ENCODE assay signal across 8 mouse cellular contexts in genomic region chr5:88674703-88675442, GRCm38 (mm10). TPM values are rescaled to one million over a fixed set of nuclear protein-coding genes. Genes with fewer than 3 reads are reported as not detected.
DNase-seq lines count a peak whose midpoint lies in the region; TF ChIP-seq lines count a peak whose summit lies in the region.

No protein-coding gene starts in this region.

- no peak for DNase-seq in layer of hippocampus, adult 2 months (ENCODE audit: low spot score in 2 of 2)
- DNase-seq in layer of hippocampus, postnatal 36 days, result no peak
- DNase-seq in adrenal gland, postnatal 36 days, result peak; percentile 41 to 60
- no peak for DNase-seq in hindbrain, embryonic 10.5 days (ENCODE audit: low spot score)
- DNase-seq in limb, embryonic 10.5 days (ENCODE audit: low spot score), result no peak
- DNase-seq in midbrain, embryonic 10.5 days (ENCODE audit: low spot score), result no peak
- DNase-seq in testis, postnatal 10 days (ENCODE audit: low spot score), result peak; percentile 55

- whole genome bisulfite sequencing in hindbrain, embryonic 10.5 days, result 1% methylated on average over 47 of the region's 47 CpGs
- WGBS in limb, embryonic 10.5 days, result under 1% methylated on average over 46 of the region's 47 CpGs
- WGBS in midbrain, embryonic 10.5 days, result 1% methylated on average over 47 of the region's 47 CpGs

- no peak for TF ChIP-seq CTCF in layer of hippocampus, adult 2 months (conservative IDR thresholded peaks at IDR 0.05)

- H3K9me3 ChIP-seq in erythroblast, embryonic 14.5 days (ENCODE audit: control insufficient read depth, low read length), result no peaks in the 10 kb centered on the region
- no peaks in the 10 kb centered on the region for H3K9me3 ChIP-seq in hindbrain, embryonic 10.5 days
- no peaks in the 10 kb centered on the region for H3K9me3 ChIP-seq in limb, embryonic 10.5 days (replicated peaks)
- H3K9me3 ChIP-seq in midbrain, embryonic 10.5 days (replicated peaks), result no peaks in the 10 kb centered on the region

- peak overlapping the region; percentile 97 for H3K27ac ChIP-seq in layer of hippocampus, adult 2 months
- H3K27ac ChIP-seq in hindbrain, embryonic 10.5 days, result peak overlapping the region; percentile 99
- peak overlapping the region; percentile 99 for H3K27ac ChIP-seq in limb, embryonic 10.5 days
- peak overlapping the region; percentile 98 for H3K27ac ChIP-seq in midbrain, embryonic 10.5 days (replicated peaks)

- peaks cover 42% of the 10 kb centered on the region for H3K4me1 ChIP-seq in erythroblast, embryonic 14.5 days (ENCODE audit: control insufficient read depth)
- peaks cover 30% of the 10 kb centered on the region for H3K4me1 ChIP-seq in hindbrain, embryonic 10.5 days (replicated peaks)
- H3K4me1 ChIP-seq in limb, embryonic 10.5 days, result peaks cover 39% of the 10 kb centered on the region
- peaks cover 33% of the 10 kb centered on the region for H3K4me1 ChIP-seq in midbrain, embryonic 10.5 days

- H3K4me3 ChIP-seq in layer of hippocampus, adult 2 months, result peak overlapping the region; percentile 81
- peak overlapping the region; percentile 92 for H3K4me3 ChIP-seq in erythroblast, embryonic 14.5 days (replicated peaks)
- peak overlapping the region; percentile 96 for H3K4me3 ChIP-seq in hindbrain, embryonic 10.5 days
- peak overlapping the region; percentile 96 for H3K4me3 ChIP-seq in limb, embryonic 10.5 days
- peak overlapping the region; percentile 93 for H3K4me3 ChIP-seq in midbrain, embryonic 10.5 days

- no peaks in the 10 kb centered on the region for H3K27me3 ChIP-seq in erythroblast, embryonic 14.5 days (ENCODE audit: control insufficient read depth)
- H3K27me3 ChIP-seq in hindbrain, embryonic 10.5 days (ENCODE audit: insufficient read depth, poor library complexity, severe bottlenecking), result no peaks in the 10 kb centered on the region
- no peaks in the 10 kb centered on the region for H3K27me3 ChIP-seq in limb, embryonic 10.5 days (ENCODE audit: low read depth, poor library complexity, severe bottlenecking)
- H3K27me3 ChIP-seq in midbrain, embryonic 10.5 days (ENCODE audit: low read depth, poor library complexity, severe bottlenecking), result no peaks in the 10 kb centered on the region

- H3K36me3 ChIP-seq in erythroblast, embryonic 14.5 days (ENCODE audit: control insufficient read depth), result peaks cover 34% of the 10 kb centered on the region
- peaks cover 38% of the 10 kb centered on the region for H3K36me3 ChIP-seq in hindbrain, embryonic 10.5 days
- H3K36me3 ChIP-seq in limb, embryonic 10.5 days, result peaks cover 37% of the 10 kb centered on the region
- peaks cover 38% of the 10 kb centered on the region for H3K36me3 ChIP-seq in midbrain, embryonic 10.5 days

RNA-seq across cellular contexts. Expression of gene Grsf1, which starts 1.1 kb away (rescaled TPM):
- total RNA-seq in layer of hippocampus, adult 2 months (2021), result 10 to 100 TPM; 87.2 to 95.2 TPM
- total RNA-seq in layer of hippocampus, postnatal 36 days (2021), result 10 to 100 TPM; 85.3 to 97.2 TPM
- total RNA-seq in adrenal gland, postnatal 36 days (2021), result 100 to 1,000 TPM; 120 to 151 TPM
- 1.6 and 1.7 TPM in 2 replicates for polyA plus RNA-seq in erythroblast, embryonic 14.5 days (2012)
- polyA plus RNA-seq in hindbrain, embryonic 10.5 days (2016; fragmentation: Nextera tagmentation; extraction: Ambion mirVana), result 76.0 and 81.2 TPM in 2 replicates
- polyA plus RNA-seq in limb, embryonic 10.5 days (2016; fragmentation: Nextera tagmentation; extraction: Ambion mirVana), result 64.4 and 67.5 TPM in 2 replicates
- 79.7 and 81.7 TPM in 2 replicates for polyA plus RNA-seq in midbrain, embryonic 10.5 days (2016; fragmentation: Nextera tagmentation; extraction: Ambion mirVana)

RNA-seq across cellular contexts. Expression of gene Mob1b, which starts 45.8 kb away (rescaled TPM):
- 10 to 100 TPM; 29.6 to 31.9 TPM for total RNA-seq in layer of hippocampus, adult 2 months (2021)
- total RNA-seq in layer of hippocampus, postnatal 36 days (2021), result 10 to 100 TPM; 31.6 to 32.9 TPM
- total RNA-seq in adrenal gland, postnatal 36 days (2021), result 10 to 100 TPM; 36.9 to 46.7 TPM
- polyA plus RNA-seq in erythroblast, embryonic 14.5 days (2012), result 1.3 and 1.6 TPM in 2 replicates
- polyA plus RNA-seq in hindbrain, embryonic 10.5 days (2016; fragmentation: Nextera tagmentation; extraction: Ambion mirVana), result 10.8 TPM in 2 replicates
- polyA plus RNA-seq in limb, embryonic 10.5 days (2016; fragmentation: Nextera tagmentation; extraction: Ambion mirVana), result 11.8 and 12.3 TPM in 2 replicates
- polyA plus RNA-seq in midbrain, embryonic 10.5 days (2016; fragmentation: Nextera tagmentation; extraction: Ambion mirVana), result 10.8 and 13.2 TPM in 2 replicates

Comparison
In these comparisons a context has a peak if more than half of its experiments do, and no peak if none do; other contexts are left out.
1. DNase-seq: peak in adrenal gland, postnatal 36 days (2 of 2) and testis, postnatal 10 days (single experiment); none in layer of hippocampus, adult 2 months (0 of 2), layer of hippocampus, postnatal 36 days (0 of 2), hindbrain, embryonic 10.5 days (single experiment), limb, embryonic 10.5 days (single experiment) and midbrain, embryonic 10.5 days (single experiment).
2. RNA of gene Grsf1, which starts 1.1 kb away (polyA plus RNA-seq): 76.0 to 81.2 TPM in hindbrain, embryonic 10.5 days, 79.7 to 81.7 TPM in midbrain, embryonic 10.5 days and 64.4 to 67.5 TPM in limb, embryonic 10.5 days; 1.6 to 1.7 TPM in erythroblast, embryonic 14.5 days; every median in the first group is over 10 times any median in the second.
3. Peak in every context shown above with its lines, with median percentiles within 50 percentile points of each other: H3K27ac ChIP-seq and H3K4me3 ChIP-seq.